Mouse (Mus musculus) G1E (cell line): ENCODE measurements around the gene Agbl3. TPM values are rescaled to one million over a fixed set of nuclear protein-coding genes. Genes with fewer than 3 reads are reported as not detected.

ENCODE experiments used
- ATAC-seq: 2 replicates; pipeline ENCODE4 v1.8.0; 2016; ENCODE audit warnings: mild to moderate bottlenecking; ENCODE audit not compliant: insufficient number of reproducible peaks, poor library complexity, low FRiP score, severe bottlenecking; ENCODE audit errors: extremely low read depth
- DNase-seq: peaks from one replicate; pipeline ENCODE4 v3.0.0; 2012; ENCODE audit warnings: low spot score
- H3K27me3 ChIP-seq: 2 replicates; pipeline ENCODE4 v1.6.1; 2012; ENCODE audit warnings: mild to moderate bottlenecking, low read length, inconsistent platforms; ENCODE audit not compliant: insufficient read depth
- H3K36me3 ChIP-seq: replicated peaks from 2 replicates; pipeline ENCODE3; 2012; ENCODE audit warnings: mild to moderate bottlenecking, inconsistent platforms
- H3K4me1 ChIP-seq: 2 replicates; pipeline ENCODE4 v1.6.1; 2012; ENCODE audit warnings: low read depth, low read length, inconsistent platforms, mixed read lengths; ENCODE audit not compliant: insufficient read depth
- H3K4me3 ChIP-seq: 2 replicates; pipeline ENCODE4 v1.5.1; 2012; ENCODE audit warnings: low read depth, mild to moderate bottlenecking, inconsistent platforms, low read length, moderate library complexity, mixed read lengths
- H3K9me3 ChIP-seq: replicated peaks from 2 replicates; pipeline ENCODE4 v1.6.1; 2012; ENCODE audit warnings: inconsistent platforms
- CTCF ChIP-seq: IDR thresholded peaks from 2 replicates; pipeline ENCODE4 v1.5.1; 2012; ENCODE audit warnings: low read depth, low read length, inconsistent platforms, mixed read lengths
- GATA1 ChIP-seq: IDR thresholded peaks from 2 replicates; pipeline ENCODE4 v1.6.1; 2012; ENCODE audit warnings: borderline replicate concordance, low read length, inconsistent platforms, mixed read lengths
- GATA2 ChIP-seq: IDR thresholded peaks from 2 replicates; pipeline ENCODE4 v1.6.1; 2012; ENCODE audit warnings: low read depth, low read length, inconsistent platforms, borderline replicate concordance
- POLR2AphosphoS5 ChIP-seq: IDR thresholded peaks from 2 replicates; pipeline ENCODE4 v1.6.1; 2012; ENCODE audit warnings: low read depth, low read length, inconsistent platforms; ENCODE audit not compliant: insufficient replicate concordance
- TAL1 ChIP-seq: conservative IDR thresholded peaks from 2 replicates; pipeline ENCODE4 v1.6.1; 2012; ENCODE audit warnings: low read depth, low read length, inconsistent platforms, mixed read lengths
- polyA plus RNA-seq: library from polyadenylated mRNA; stranded (reverse); fragments of >175 nt; gene quantifications from 2 replicates; pipeline ENCODE4 v1.2.3, GENCODE M21; 2012
- total RNA-seq, 2 experiments: library from RNA; stranded (forward) in 1 of 2; stranded (reverse) in 1 of 2; fragments of 200-1000 nt in 1 of 2; fragments of >200 nt in 1 of 2; fragmentation: Nextera tagmentation in 1 of 2; gene quantifications; 2 replicates each; pipeline ENCODE4 v1.2.3; 2014 to 2017

The Agbl3 gene
- total and polyA plus RNA-seq, 3 experiments = 0.22 TPM; not detected in 2

DNA sequence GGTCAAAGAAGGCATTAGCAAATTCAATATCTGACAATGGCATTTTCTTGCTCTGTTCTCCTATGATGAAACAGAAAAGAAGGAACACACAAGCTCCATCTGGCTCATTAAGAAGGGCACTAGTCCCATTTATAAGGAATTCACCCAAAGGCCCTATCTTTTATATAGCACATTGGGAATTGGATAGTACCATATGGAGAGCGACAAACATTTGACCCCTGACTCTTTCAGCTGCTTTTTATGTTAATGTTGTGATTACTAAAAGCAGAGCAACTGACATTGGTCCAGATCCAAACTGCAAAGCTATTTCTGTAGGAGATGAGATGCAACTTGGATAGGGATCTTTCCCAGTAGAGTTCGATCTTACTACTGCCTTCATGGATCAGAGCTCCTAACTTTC, 21.9 kb upstream of the Agbl3 start:
- no peaks in the 10 kb centered on the region for H3K4me1 ChIP-seq
- ATAC-seq (no peak), DNase-seq (no peak)
- no peaks in the 10 kb centered on the region for H3K36me3 ChIP-seq
- TF ChIP-seq GATA2 (no peak), POLR2AphosphoS5 (no peak), GATA1 (no peak), TAL1 (no peak), CTCF (no peak)
- no peak overlapping the region for H3K4me3 ChIP-seq
- peaks cover 13% of the 10 kb centered on the region for H3K27me3 ChIP-seq
- H3K9me3 ChIP-seq = no peaks in the 10 kb centered on the region

DNA sequence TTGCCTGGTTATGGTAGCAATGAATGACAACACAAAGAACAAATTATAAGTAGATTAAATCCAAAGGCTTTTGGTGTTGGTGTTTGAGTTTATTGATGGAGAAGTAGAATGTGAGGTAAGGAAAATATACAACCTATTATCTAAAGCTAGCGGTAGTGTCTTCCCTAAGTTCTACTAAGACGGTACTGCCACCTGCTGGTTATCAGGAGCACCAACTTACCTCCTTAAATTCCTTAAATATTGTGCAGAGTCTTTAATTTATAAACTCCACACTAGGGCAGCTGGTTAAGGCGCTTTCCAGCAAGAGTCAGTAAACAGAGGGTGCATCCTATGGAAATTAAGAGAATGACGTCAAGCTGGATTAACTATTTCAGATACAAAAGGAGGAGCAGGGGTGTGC, 20.2 kb upstream of the Agbl3 start:
- Histone ChIP-seq H3K4me3 (no peak overlapping the region), H3K27me3 (peaks cover 20% of the 10 kb centered on the region), H3K4me1 (no peaks in the 10 kb centered on the region), H3K36me3 (no peaks in the 10 kb centered on the region), H3K9me3 (no peaks in the 10 kb centered on the region)
- TF ChIP-seq TAL1 (no peak), GATA1 (no peak), CTCF (no peak), GATA2 (no peak), POLR2AphosphoS5 (no peak)
- ATAC-seq = no peak
- no peak for DNase-seq

DNA sequence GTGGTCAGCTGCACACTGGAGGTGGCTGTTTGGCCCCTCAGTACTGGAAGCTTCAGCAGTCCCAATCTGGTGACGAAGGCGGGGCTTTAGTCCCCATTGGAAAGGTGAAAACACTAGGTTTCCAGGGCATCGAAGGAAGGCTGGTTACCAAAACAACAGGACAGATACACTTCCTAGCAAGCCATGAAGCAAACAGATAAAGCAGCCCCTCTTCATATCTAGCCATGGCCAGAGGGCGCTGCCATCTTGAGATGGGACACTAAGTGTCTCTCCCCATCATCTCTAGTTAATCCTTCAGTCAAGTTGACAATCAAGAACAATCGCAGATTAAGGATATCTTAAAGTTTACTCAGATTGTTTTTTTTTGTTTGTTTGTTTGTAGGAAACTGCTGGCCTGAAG, 14.5 kb upstream of the Agbl3 start:
- TF ChIP-seq GATA2 (no peak), CTCF (no peak), POLR2AphosphoS5 (no peak), TAL1 (no peak), GATA1 (no peak)
- DNase-seq = no peak
- Histone ChIP-seq H3K36me3 (no peaks in the 10 kb centered on the region), H3K9me3 (no peaks in the 10 kb centered on the region), H3K27me3 (peaks cover 9% of the 10 kb centered on the region), H3K4me3 (no peak overlapping the region), H3K4me1 (no peaks in the 10 kb centered on the region)
- ATAC-seq = no peak

DNA sequence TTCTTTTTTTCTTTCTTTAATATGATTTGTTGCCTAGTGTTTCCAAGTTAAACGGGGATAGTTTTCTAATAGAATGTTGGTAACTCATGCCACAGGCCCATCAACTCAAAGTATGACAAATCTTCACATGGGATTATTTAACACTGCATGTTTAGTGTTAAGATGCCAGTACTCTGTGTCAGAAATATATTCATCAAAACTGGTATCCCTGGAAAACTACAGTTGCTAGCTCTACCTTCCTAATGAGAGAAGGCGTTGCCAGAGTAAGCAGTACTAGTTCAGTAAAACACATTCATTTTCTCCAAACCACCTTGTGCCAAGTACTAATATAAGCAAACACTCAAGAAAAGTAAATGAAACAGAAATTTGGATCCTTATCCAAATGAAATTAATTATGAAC, 10.2 kb upstream of the Agbl3 start:
- H3K27me3 ChIP-seq = no peaks in the 10 kb centered on the region; the same call in 1 of the 2 replicates
- DNase-seq = no peak
- H3K9me3 ChIP-seq = no peaks in the 10 kb centered on the region
- ATAC-seq = no peak
- no peak overlapping the region for H3K4me3 ChIP-seq
- no peaks in the 10 kb centered on the region for H3K4me1 ChIP-seq
- H3K36me3 ChIP-seq = no peaks in the 10 kb centered on the region
- TF ChIP-seq GATA2 (no peak), POLR2AphosphoS5 (no peak), TAL1 (no peak), GATA1 (no peak), CTCF (no peak)

DNA sequence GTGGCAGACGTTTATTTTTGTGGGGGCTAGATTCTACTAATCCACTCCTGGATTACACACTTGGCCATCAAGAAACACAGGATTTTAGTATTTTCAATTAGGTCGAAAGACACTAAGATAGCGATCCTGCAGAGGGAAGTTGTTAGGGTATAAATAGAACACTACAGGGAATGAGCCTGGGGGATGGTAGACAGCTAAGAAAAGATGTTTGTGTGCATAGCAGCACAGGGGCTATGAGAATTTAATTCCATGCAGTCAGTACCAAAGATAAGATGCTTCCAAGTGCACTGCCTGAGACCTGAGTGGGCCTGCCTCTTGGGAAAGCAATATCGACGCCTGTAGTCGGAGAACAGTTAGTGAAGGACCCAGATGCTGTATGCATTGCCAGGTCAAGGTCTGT, 9.7 kb upstream of the Agbl3 start:
- Histone ChIP-seq H3K36me3 (no peaks in the 10 kb centered on the region), H3K27me3 (no peaks in the 10 kb centered on the region; the same call in 1 of the 2 replicates), H3K4me3 (no peak overlapping the region), H3K9me3 (no peaks in the 10 kb centered on the region), H3K4me1 (no peaks in the 10 kb centered on the region)
- TF ChIP-seq GATA1 (no peak), GATA2 (no peak)
- ATAC-seq (no peak), DNase-seq (no peak)

DNA sequence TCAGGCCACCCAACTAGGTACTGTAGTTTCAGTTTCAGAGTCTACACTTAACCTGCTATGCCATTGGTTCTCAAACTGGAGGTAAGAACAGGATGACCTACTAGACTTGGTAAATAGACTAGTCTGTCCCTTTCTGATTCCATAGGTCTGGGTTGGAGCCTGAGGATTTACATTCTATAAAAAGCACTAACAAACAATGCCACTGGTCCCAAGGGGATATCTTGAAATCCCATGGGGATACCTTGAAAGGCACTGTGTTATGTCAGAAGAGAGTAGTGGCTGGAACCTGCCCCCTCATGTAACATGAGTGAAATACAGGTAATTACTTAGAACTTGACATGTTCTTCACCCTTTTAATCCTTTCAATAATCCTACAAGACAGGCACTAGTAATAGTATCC, 3.8 kb upstream of the Agbl3 start:
- no peaks in the 10 kb centered on the region for H3K4me1 ChIP-seq
- ATAC-seq = no peak
- no peak for DNase-seq
- no peak overlapping the region for H3K4me3 ChIP-seq
- H3K36me3 ChIP-seq = no peaks in the 10 kb centered on the region
- TF ChIP-seq GATA2 (no peak), CTCF (no peak), POLR2AphosphoS5 (no peak), TAL1 (no peak), GATA1 (no peak)
- peaks cover 11% of the 10 kb centered on the region; the same call in 1 of the 2 replicates for H3K27me3 ChIP-seq
- no peaks in the 10 kb centered on the region for H3K9me3 ChIP-seq

DNA sequence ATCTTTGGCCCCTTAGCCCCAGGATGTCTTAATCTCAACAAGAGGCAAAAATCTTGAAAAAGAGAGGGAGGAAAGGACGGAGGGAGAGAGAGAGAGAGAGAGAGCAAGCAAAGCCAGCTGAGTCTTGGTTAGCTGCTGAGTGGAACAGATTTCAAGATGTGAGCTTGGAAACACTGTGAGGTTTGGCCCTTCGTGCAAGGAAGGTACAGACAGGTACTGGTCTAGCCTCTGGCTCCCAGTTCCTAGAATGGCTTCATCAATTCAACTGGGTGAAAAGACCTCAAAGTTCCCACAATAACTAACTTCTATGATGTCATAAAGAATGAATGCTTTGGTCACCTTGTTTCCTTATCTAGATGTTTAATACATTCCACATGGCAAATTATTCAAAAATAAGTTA, 3.1 kb upstream of the Agbl3 start:
- Histone ChIP-seq H3K9me3 (no peaks in the 10 kb centered on the region), H3K36me3 (no peaks in the 10 kb centered on the region), H3K4me3 (no peak overlapping the region), H3K4me1 (no peaks in the 10 kb centered on the region), H3K27me3 (peaks cover 11% of the 10 kb centered on the region; the same call in 1 of the 2 replicates)
- ATAC-seq = no peak
- TF ChIP-seq GATA1 (no peak), GATA2 (no peak), TAL1 (no peak), POLR2AphosphoS5 (no peak), CTCF (no peak)
- DNase-seq = no peak
